Mouse (Mus musculus) retina, embryonic 14.5 days (tissue): ENCODE measurements around the gene Ovgp1.
"Not testable (repeated sequence)": the region's sequence is repeated elsewhere in the genome, so short reads cannot be mapped to it uniquely, and the experiment has no call there.

Source experiments
- DNase-seq: peaks from one replicate; pipeline ENCODE4 v3.0.0-alpha.2; 2015; ENCODE audit warnings: low spot score

Ovgp1 gene

DNA sequence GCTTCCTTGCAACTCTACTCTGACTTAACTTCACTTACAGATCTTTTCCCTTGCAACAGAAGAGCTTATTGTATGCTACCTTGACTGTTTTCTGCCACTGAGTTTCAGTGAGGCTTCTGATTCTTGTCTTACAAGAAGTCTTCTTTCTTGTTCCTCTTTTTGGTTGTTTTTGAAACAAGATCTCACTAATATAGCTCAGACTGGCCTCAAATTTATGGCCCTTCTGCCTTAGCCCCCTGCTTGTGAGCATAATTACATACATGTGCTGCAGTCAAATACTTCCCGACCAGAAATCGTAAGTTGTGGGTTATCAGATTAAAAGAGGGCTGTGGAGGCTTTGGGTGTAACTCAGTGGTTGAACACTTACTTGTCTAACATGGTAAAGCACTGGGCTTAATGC, 21.2 kb downstream of the Ovgp1 start:
- DNase-seq, result no peak

DNA sequence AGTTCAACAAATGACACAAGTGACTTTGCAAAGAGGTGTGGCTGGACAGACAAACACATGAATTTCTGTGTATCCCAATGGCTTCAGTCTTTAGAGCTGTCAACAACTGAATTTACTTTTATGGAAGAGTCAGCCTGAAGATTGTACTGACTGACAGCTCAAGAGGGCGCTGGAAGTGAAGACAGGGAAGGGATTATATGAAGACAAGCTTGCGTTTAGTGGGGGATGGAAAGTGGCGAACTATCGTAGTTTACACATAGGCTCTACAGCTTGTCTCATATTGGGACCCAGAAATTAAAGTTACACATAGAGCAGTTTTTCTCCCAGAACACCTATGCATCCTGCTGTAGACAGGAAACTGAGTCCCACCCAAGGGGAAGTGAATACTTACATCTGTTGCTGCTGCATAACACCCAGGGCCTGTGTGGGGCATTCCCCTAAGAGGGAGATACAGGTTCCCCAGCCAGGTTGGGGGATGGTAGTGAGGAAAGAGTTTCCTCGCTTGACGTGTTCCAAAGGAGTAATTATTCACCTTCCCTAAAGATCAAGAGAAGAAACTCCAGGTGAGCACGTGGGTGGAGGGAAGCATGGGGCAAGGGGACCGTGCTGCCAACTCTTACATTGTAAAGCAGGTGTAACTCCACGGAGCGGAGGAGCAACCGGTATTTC, 27.3 kb downstream of the Ovgp1 start:
- DNase-seq, result no peak

DNA sequence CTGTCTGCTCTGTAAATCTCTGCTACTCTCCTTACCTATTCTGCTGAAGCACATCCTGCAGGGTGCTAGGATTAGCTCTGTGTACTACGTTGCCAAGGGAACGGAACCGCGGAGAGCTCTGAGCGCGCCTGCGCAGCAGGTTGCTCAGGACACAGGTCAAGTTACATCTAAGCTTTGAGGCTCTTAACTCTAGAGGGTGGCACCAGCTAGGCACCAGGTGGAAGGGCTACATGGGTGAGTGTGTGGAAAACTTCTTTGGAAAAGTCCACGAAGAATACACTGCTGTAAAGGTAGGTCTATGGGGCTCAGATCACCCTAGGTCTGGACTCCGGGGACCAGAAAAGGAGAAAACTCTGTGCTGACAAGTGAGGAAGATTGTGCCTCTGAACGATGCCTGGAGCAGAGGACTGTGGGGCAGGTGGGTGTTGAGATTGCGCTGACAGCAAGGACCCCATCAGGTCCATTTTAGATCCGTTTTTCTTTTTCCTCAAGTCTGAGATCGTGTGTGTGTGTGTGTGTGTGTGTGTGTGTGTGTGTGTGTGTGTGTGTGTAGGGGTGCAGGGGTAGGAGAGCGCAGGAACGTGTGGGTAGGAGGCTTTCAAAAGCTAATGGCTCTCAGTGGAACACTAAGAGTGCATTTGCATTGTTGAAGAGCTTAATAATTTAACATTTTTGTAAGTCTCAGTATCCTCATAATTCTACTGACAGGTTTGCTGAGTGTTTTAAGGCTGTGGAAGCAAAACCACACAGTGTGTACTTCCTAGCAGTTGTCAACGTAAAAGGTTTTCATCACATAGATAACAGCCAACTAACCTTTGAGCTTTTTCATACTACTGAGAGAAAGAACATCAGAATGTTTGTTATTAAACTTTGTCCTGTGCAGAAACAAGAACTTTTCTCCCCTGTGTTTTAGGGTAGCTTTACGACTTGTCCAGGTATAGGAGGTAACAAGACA, 28.2 kb downstream of the Ovgp1 start:
- DNase-seq, result peak; percentile 74

DNA sequence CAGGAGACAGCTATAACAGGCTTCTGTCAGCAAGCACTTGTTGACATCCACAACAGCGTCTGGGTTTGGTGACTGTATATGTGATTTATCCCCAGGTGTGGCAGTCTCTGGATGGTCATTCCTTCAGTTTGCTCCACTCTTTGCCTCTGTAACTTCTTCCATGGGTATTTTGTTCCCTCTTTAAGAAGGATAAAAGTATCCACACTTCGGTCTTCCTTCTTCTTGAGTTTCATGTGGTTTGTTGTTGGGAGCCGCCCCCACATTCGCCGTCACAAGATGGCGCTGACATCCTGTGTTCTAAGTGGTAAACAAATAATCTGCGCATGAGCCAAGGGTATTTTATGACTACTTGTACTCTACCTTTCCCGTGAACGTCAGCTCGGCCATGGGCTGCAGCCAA, 29.8 kb downstream of the Ovgp1 start:
- DNase-seq, result not testable (repeated sequence)

DNA sequence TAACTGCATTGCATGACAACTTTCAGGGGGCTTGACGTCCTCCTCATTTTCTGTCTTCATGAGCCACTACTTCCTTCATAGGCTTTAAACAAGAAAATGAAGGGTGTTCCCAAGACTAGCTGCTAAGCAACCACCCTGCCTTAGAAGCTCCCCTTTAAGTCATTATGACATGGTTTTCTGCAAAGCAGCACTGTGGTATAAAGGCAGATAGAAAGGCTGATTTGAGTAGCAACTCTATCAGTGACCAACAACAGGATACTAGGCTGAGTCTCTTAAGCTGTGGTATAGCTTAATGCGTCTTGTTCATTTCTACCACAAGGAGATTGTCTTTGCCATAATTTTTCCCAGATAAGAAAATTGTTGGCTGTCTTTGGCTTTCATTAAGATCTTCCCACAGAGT, 41.0 kb downstream of the Ovgp1 start, which contains the start of gene Pifo:
TSS of gene Pifo (minus strand) at position 101 of the 400 bp plus-strand sequence.
- no peak for DNase-seq

DNA sequence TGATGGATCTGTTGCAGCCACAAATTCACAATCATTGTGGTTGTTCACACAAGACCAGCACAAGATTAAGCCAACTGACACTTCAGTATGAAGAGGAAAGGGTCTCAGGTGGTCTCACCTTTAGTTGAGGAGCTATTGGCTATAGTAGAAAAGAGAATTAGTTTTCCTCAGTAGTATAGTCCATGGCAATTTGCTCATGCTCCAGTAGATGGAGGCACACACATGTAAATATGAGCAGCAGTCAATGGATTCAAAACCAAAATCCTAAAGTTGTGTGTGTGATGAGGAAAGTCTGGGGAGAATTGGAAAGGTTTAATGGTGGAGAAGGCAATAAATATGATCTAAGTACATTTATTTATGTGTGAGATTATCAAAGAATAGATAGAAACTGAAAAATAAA, 48.3 kb downstream of the Ovgp1 start:
- peak; percentile 7 for DNase-seq

DNA sequence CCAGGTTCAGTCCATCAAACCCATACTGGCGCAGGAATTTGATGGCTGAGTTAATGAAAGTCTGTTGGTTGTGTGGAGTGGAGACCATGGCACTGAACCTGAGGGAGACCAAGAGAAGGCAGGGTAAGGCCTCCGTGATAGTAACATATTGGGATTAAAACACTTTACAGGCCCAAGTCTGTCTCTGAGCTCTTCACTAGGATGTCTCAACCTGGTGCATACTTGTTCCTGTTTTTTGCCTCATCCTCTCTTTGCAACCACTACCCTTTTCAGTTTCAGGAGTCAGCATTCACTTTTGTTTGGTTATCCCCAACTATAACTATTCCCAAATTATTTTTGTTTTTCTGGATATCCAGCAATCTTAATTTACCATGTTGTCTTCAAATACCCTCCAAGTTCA, 50.6 kb downstream of the Ovgp1 start:
- no peak for DNase-seq

DNA sequence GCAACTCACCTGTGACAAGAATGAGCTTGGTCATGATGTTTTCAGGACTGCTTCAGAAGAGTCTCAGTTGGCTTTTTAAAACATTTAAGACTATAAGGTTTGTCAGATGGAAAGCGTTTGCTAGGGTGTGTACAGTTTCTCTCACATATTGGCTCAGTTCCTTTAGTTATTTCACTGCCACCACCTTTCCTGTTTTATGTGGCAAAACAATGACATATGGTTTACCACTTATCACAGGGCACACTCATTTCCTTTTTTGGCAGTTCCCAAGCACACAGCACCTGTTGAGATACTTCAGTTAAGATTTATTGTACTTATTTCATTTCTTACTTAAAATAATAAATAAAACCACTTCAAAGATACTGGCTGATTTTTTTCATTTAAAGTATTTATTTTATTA, 59.3 kb downstream of the Ovgp1 start, which contains the start of gene Chil5:
TSS of gene Chil5 (minus strand) at position 34 of the 400 bp plus-strand sequence.
- no peak for DNase-seq
